Mouse (Mus musculus) frontal cortex, postnatal 36 days (tissue): ENCODE data around the gene Angptl3.

Source experiments
- DNase-seq, 2 experiments: peaks; one replicate each; pipeline ENCODE4 v3.0.0; 2022; ENCODE audit warnings: low spot score in 2 of 2

Angptl3 gene

DNA sequence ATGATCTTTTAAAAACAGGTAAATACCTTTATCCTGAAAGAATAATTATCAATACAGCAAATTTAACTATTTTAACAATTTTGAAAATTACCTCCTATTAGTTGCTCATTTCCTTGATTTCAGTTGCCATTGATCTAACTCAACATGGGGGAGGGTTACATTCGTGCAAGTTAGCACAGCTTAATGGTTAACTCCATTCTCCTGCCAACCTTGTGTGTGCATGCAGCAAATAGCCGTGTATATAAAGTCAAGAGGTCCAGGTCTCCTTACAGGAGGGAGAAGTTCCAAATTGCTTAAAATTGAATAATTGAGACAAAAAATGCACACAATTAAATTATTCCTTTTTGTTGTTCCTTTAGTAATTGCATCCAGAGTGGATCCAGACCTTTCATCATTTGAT lies at the start of gene Angptl3:
Gene Angptl3, plus strand, starts transcription at position 269 of the 400 bp plus-strand sequence.
- DNase-seq: no peak

DNA sequence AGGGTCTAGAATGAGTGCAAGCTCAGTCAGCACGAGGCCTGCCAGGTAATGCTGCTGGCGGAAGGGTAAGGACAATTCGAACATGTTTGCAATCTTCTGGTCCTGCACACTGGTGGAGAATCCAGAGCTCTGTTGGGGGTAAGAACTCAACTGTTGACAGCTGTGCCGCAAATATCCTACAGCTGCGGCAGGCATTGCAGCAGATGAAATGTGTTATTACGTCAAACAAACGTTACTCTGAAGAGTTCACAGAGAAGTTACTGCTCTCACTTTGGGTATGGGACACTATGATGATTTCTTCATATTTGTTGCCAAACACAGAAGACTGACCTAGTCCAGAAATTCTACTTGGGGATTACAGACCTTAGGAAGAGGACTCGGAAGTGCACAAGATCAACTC lies 46.1 kb upstream of the Angptl3 start:
- DNase-seq: no peak

DNA sequence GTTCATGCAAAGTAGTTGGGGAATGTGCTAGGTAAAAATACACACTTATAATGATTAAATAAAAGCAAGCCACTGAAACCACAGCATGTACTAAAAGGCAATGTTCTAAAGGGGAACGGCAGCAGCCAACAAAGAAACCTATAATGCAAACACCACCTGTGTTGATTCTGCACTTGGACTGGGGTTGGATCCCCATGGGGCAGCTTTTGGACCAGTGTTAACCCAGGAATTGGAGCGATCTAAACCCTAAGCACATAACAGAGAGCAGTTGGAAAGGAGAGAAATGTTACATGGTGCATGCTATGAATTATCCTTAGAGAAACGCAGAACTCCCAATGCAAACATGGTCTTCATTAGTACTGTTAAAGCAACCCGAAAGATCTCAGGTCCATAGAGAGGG lies 37.3 kb upstream of the Angptl3 start:
- DNase-seq: no peak

DNA sequence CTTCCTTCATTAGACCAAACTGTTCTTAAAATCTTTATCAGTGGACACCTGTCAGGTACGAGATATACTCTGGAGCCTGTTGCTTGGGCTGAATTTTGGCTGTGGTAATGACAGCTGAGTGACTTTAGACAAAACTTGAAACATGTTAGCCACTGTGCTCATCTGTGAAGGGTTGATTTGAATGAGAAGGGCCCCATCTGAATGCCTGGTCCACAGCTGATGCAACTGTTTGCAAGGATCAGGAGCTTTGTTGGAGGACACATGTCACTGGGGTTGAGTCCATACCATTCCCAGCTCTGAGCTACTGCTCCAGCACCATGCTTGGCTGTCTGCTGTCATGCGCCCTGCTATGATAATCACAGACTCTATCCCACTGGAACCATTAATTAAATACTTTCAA lies 25.2 kb upstream of the Angptl3 start:
- no peak for DNase-seq

DNA sequence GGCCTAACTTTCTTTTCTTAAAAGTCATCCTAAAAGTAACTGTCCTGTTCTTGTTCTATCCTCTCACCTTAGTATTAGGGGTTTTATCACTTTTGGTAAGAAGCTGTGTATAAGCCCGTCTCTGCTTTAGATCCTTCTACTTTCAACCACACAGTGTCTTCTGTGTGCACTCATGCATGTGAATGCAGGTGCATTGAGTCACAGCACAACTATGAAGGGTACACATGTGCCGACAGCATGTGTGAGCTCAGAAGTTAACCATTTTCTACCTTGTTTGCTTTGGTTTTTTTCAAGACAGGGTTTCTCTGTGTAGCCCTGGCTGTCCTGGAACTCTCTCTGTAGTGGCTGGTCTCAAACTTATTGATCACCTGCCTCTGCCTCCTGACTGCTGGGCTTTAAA lies 24.4 kb upstream of the Angptl3 start:
- no peak for DNase-seq

DNA sequence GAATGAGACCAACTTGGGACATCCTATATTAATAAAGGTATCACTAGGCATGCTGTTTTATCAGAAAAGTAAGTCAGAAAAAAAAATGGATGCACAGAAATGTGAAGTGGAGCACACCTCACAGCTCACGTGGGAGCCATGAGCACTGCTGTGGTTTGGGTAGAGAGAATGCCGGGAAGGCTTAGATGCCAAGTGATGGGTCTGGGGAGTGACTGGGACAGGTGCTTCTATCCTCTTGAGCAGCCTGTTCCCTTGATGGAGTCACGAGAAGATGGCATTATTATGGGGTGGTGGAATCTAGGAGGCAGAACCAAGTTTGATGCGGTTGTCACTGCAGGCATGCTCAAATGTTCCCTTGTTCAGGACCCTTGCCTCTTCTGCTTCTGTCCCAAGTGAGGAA lies 19.7 kb upstream of the Angptl3 start:
- DNase-seq: no peak

DNA sequence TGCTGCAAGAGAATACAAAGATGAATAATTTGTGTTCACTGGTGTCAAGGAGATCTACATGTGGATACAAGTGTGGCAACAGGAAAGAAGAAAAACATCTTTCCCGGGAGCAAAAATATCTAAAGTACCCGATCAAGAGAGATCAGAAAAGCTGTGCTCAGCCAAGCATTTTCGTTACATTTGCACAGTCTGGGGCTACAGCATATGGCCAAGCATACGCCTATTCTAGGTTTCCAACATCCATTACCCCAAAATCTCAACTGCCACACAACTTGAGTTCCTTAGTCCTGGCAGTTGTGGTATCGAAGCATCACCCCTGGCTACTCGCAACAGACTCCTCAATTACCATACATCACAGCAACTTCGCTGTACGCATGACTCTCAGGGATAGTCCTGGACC lies 8.5 kb upstream of the Angptl3 start:
- peak in 1 of 2 experiments; percentile 22 for DNase-seq

DNA sequence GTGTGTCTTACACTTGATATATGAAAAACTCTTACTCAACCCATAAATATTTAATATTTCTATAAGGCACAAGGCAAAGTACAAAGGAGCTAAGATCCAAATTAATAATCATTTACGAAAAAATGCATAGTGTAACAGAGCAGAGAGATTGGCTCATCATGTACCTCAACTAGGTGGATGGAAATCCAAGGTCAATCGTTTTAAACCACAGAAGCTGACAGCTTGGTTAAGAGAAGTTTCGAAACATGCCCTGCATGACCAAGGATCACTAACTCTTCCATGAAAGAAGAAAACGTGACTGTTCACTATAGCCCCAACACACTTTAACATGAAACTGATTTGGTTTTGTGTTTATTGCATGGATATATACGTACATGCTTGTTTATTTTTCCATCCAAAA lies 2.4 kb upstream of the Angptl3 start:
- DNase-seq: no peak

DNA sequence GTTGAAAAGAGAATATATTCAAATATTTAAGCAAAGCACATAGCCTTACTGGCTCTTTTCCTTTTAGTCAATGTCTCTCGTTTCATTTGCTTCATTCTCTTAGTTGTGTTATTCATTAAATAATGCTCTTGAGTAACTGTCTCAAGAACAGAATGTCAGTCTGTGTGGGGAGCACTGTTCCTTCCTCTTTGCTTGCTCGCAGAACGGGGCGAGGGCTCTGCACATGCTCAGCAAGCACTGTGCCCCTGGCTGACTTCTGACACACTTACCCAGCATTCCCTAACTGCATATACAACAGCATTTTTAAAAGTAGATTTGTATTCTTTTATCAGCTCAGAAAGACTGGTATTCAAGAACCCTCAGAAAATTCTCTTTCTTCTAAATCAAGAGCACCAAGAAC lies 2.2 kb downstream of the Angptl3 start:
- no peak for DNase-seq

DNA sequence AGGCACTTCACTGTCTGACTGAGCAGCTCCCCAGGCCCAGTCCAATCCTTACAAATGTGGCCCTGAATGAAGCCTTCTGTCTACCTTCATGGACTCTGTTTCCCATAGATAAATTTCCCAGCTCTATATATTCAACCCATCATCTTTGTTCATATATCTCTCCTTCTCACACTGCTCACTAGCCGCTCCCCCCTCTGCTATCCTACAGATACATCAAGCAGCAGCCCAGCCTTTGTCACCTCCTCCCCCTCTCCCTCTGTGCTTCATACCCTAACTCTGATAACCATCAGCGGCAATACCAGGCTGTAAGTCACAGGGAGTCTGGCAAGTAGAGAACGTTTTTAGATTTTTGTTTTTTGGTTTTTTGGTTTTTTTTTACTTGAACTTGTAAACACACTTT lies 14.1 kb downstream of the Angptl3 start:
- no peak for DNase-seq

DNA sequence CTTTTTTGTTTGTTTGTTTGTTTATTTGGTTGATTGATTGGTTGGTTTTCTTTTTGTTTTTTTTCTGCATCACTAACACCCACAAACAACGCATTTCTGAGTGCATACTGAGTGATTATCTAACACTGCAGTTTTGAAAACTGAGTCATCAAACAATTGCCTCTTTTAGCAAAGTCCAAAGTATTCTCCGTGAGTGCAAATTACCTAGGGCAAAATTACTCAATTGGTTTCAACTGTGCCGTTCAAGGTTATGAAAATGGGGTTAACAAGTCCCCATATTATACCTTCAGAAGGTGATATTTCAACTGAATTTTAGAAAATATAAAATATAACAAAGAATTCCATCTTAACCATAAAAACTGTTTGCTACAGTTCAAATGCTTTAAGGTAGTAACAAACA lies 15.7 kb downstream of the Angptl3 start:
- no peak for DNase-seq

DNA sequence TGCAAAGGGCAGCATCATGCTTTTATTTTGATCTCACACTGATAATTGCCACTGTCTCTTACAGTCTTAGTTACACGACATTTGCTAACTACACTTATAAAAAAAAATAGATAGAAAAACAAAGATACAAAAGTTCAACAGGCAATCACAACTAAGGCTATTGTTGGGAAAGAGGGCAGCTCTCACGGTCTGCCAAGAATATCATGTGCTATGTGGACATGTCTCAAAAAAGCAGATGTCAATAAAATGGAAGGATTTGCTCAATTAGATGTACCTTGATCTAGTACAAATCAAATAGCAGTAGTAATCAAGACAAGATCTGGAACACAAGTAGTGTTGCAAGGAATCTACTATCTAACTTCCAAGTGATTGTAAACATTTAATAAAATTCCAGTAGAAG lies 17.8 kb downstream of the Angptl3 start:
- DNase-seq: no peak

DNA sequence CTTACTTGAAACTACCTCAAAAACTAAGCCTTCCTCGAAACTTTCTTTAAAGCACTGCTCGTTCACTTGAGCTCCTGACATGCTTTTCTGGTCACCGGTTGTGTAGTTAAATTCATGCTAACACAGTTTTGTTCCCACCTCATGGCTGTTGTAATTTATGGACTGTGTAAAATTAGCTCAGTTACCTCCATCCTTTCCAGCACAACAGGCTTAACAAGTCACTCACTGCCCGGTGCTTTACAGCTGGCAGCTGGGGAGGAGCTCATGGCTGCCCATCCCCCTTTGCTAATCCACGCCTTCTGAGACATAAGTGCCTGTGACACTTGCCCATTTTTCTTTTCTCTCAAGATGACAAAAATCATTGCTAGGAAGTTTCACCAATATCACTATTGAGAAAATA lies 33.8 kb downstream of the Angptl3 start:
- no peak for DNase-seq

DNA sequence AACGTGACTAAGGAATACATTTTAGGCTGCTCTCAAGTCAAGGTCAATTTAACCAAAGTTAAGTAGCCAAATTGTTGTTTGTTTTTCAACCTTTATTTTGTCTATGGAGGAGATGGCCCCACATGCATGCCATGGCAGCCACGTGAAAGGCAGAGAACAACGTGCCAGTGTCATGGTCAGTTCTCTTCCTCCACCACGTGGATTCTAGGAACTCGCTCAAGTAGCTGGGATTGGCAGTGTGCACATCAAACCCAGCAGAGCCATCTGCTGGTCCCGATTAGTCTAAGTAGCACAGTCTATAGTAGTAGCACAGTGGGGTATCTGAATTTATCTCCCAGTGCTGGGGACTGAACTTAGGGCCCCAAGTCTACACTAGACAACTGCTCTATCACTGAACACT lies 38.1 kb downstream of the Angptl3 start:
- DNase-seq: no peak

DNA sequence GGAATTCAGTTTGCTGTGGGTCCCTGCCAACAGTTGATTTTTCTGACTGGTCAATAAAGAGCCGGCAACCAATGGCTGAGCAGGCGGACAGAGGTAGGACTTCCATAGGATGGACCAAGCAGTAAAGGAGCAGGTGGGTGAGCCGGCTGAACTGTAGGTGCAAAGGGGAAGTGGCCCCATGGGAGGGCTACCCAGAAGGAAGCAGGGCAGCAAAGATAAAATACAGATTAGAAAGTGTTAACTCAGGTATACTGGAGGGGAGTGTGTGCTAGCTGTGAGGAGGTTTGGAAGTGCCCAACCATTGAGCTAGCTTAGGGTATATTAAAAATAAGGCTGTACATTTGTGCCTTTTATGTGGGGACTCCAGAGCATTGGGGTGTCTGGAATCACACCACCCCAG lies 47.3 kb downstream of the Angptl3 start:
- no peak for DNase-seq

DNA sequence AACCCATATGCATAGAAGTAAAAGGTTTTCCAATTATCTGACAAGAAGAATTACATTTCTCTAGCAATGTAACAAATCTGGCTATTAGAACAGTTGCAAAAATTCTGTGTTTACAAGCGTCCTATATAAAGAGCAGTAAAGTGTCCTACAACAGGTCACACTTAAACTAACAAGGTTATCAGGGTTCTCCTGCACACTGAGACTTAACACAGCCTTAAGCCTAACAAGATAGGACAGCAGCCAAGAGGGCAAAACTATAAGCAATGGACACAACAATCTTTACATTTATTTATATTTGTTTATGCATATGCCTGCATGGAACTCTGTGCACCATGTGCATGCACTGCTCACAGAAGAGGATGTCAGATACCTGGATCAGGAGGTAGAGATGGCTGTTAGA lies 50.4 kb downstream of the Angptl3 start:
- no peak for DNase-seq

DNA sequence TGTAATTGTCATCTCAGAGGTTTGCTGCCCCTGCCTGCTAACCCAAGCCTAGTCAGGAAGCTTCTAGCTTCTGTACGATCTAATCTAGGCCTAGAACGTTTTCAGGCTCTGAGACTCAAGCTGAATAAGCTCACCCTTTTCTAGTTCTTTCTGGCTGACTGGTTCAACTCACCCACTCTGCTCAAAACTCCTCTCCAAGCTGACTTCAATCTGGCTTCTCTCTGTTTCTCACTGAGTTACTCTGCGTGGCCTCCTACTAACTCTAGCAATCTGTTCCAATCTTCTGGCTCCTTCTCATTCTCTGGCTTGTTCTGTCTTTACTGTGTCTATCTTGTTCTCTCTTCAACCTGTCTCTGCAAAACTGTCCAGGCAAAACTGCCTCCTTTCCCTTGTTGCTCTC lies 53.1 kb downstream of the Angptl3 start:
- DNase-seq: no peak

DNA sequence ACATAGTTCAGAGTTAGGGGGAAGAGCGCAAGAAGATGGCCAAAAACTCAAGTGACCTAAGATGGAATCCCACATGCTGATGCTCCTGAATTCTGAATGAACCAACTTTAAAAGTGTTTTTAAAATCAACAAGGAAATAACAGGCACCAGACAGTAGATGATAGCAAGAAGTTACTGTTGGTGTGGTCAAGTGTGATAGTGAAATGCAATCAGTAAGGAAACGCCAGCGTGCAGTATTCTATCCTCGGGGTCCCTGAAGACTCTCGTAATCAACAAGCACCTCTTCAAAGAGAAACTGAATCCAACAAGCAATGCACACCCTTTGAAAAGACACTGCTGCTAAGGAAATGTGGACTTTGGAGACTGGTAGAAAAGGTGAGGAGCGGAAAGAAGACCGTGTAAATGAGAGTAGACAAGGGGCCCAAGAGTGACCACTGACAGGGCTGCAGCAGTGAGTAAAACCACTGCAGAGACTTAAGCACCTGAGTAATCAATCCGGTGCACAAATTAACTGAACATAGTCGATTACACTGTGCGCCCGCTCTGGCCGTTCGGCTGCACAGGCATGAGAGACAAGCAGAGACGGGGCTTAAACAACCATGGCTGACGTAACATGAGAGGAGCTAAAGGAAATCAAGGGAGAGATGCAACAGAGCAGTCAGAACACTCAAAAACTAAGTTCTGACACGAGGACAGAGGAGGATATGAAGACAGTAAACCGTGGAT lies 57.2 kb downstream of the Angptl3 start:
- DNase-seq: no peak

DNA sequence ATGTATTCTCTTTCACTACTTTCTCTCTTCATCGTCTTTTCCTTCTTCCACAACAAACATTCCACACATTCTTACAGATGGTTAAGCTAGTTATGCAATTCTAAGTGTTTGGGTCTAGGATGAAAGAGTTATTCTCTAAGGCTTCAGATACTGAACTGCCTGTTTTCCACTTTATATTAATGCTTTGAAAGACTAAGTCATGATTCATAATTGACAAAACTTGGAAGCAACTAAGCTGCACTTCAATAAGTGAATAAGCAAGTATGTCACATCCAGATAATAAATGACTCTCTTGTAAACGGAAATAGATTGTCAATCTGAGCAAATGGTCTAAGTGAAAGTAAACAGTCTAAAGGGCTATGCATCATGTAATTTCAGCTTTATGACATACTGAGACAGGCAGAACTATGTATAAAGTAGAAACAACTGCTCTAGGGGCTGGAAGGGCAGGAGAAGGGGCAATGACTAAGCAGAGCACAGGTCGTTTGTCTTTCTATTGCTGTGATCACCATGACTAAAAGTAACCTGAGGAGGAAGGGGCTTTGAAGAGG lies 60.5 kb downstream of the Angptl3 start:
- no peak for DNase-seq

DNA sequence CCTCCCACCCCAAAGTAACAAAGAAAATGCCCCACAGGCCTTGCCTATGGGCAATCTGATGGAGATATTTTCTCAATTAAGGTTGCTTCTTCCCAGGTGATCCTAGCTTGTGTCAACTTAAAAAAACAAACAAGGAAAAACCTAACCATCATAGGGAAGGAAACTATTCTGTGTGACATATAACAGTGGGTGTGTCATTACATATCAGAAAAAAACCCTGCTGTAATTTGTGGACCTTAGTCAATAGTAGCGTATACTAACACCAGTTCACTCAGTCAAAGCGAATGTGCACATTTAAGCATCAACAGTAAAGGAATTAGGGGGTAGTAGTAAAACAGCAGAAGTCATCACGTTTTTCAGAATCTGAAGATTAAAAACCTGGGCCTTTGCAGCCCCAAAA lies 61.0 kb downstream of the Angptl3 start:
- DNase-seq: no peak
